Mouse (Mus musculus) kidney, adult 11 months (tissue): ENCODE data around the gene Sorl1.

Experiments
- DNase-seq: peaks from one replicate; pipeline ENCODE4 v3.0.0; 2022

Sorl1 gene

DNA sequence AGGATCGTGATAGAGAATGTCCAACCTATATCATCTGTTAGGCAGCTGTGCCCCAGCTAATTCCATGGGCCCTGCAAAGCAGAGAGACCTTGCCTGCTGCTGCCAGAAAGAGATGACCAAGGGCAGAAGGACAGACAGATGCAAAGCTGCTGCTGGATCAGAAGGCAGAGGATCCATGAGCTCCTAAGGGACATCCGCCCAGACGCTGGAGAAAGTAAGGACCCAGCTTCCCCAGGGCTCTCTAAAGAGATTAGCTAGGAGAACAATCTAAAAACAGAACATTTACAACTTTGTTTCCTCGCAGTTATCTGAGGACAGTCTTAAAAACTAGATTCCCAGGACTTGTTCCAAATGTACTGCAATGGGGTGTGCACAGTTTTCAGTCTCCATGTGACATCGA, 131.3 kb downstream of the Sorl1 start:
- DNase-seq, result no peak

GRCm38 (mm10) chr9:41985636-41986035, 138.5 kb downstream of the Sorl1 start:
- DNase-seq, result no peak

DNA sequence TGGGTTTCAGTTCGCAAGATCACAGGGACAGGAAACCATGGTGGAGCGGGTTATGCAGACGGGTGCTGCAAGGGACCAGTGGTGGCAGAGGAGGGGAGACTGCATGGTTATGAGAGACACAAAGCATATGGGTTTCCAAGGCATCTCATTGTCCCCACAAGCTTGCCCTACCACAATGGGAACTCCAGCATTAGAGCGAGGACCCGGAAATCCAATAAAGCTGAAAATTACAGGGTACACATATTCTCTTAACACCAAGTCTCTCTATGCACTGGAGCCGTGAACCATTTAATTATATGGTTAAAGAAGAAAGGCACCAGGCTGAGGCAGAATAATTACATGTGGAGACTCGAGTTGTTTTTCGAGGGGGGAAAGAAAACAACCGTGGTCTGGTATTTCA, 139.0 kb downstream of the Sorl1 start:
- no peak for DNase-seq

GRCm38 (mm10) chr9:41984306-41984705, 139.8 kb downstream of the Sorl1 start:
- DNase-seq, result no peak

DNA sequence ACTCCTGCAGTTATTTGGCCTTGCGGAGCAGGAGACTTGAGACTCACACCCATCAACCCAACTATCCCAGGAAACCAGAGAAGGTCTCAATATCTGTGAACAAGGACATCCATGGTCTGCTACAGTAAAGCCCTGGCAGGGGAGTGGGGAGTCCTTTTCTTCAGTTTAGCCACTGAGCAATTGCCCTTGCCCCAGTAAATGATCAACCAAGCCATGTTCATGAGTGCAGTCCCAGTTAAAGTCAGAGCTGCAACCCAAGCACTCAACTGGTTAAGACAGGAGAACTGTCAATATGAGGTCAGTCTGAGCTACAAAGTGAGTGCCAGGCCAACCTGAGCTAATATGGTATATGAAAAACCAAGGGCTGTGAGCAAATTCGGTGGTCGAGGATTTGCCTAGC, 140.8 kb downstream of the Sorl1 start:
- DNase-seq, result peak; percentile 63

DNA sequence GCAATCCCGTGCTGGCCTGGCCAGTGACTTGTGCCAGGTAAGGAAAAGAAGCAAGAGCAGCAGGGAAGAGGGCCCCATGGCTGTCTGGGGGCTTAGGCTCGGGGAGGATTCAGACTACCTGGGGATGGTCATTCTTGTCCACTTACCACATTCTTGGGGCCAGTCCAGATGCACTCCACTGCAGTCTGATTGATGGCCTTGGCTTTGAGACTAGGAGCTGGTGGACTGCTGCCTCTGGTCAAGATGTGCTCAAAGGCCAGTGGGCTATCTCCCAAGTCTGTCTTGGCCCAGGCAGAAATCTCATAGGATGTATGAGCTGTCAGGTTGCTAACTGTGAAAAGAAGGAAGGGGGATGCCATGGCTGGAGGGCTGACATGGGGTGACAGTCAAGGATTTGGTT, 141.3 kb downstream of the Sorl1 start:
- DNase-seq, result peak; percentile 49

DNA sequence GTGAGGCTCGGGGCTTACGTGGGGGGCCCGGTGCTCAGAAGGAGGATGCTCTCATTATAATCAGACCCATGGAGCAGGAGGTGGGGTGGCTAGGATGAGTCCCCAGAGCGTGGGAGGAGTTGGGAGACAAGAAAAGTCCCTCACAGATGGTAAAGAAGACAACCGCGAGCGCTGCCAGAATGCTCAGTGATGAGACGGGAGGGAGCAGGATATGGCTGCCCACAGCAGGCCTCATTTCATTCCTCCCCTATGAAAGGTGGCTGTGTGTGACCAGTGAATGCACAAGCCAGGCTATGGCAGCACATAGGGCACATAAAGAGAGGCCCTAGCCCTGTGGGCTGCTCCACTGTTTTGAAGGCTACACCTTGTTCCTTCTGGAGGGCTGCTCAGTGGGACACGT, 142.1 kb downstream of the Sorl1 start:
- DNase-seq, result no peak

DNA sequence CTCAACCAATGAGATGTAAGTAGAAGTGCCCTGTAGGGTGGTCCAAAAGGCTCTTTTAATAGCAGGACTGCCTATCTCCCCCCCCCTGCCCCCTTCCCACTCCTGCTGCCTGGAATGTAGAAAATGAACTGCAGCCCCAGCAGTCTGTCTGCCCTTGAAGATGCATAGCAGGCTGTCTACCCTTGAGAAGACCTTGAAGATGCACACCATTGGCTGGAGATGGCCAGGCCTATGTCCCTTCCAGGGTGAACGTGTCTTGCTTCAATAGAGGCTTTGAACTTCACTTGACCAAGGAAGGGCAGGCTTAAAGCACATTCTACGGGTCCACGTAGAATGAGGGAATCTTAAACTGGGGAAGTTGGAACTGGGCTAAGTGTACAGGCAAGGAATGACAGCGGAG, 142.8 kb downstream of the Sorl1 start:
- DNase-seq, result no peak

DNA sequence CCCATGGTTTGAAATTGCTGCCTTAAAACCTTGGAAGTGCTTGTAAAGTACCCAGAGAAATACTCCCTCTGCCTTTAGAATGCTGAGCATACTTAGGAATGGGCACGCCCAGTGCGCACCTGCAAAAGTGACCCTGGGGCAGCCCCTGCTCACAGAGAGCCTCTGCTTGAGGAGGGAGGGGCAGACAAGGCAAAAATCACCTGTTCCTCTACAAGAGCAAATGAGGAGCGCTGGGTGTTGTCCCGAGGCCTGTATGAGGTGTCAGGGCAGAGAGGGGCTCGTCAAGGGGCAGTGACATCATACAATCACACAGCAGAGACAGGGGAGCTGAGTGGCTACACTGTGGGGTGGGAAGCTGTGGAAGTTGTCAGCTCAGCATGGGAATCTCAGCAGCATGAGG, 143.3 kb downstream of the Sorl1 start:
- DNase-seq, result no peak

DNA sequence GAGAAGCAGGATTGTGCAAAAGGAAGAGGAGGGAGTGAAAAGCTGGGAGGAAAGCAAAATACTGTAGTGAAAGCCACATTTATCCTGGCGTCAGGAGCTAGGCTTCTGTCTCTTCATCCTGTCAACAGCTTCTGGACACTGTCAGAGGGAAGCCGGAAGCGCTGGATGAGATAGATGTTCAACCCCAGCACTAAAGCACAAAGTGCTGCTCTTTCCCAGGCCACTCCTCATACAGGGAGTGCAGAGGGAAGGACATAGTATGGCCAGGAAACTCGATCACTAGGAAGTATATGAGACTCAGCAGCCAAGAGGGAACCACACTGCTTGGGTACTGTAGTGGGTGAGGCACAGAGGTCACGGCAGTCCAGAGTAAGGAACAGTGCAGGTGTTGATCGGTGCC, 145.7 kb downstream of the Sorl1 start:
- DNase-seq, result no peak

GRCm38 (mm10) chr9:41975968-41976367, 148.1 kb downstream of the Sorl1 start:
- DNase-seq, result no peak

GRCm38 (mm10) chr9:41974661-41975060, 149.4 kb downstream of the Sorl1 start:
- DNase-seq, result no peak

DNA sequence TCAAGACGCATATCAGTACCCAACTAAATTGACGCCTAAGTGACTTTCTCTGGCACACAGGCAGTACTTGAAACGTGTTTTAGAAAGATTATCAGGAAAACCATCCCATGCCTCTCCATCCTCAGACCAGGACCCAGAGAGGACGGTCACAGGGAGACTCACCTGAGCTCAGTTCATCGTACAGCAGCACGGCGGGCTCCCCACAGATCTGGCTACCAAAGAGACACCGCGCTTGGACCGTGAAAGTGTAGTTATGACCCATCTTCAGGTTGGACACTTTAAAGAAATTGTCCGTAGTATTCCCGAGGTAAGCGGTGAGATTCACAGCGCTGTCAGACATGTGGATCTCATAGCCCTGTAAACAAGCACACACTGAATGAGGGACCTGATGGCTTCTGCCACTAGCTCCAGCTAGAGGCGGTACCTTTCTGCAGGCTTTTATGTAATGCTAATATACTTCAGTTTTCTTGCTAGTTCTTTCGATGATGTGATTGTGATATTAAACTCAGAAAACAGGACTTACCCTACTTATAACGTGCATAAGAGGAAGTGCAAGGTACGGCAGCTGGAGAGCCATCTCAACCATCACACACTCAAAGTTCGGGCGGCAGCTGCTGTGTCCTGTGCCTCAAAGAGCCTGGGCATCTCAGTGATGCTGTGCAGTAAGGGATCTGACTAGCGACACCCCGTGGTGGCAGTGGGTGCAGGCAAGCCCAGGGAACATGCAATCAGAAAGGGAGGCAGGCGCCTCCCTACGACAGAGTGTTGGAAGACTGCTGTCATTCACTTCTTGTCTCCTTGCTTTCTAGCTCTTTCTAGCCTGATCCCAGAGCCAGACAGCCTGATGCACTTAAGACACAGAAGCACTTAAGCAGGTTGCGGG, 150.1 kb downstream of the Sorl1 start:
- no peak for DNase-seq

- DNase-seq, result no peak
Measured at GRCm38 (mm10) chr9:41969961-41970360, 154.1 kb downstream of the Sorl1 start.

GRCm38 (mm10) chr9:41968673-41969460, 155.2 kb downstream of the Sorl1 start:
- DNase-seq, result no peak

- DNase-seq, result no peak
Measured at GRCm38 (mm10) chr9:41961274-41961673, 162.8 kb downstream of the Sorl1 start.

- DNase-seq, result no peak
Measured at GRCm38 (mm10) chr9:41958282-41958681, 165.8 kb downstream of the Sorl1 start.

DNA sequence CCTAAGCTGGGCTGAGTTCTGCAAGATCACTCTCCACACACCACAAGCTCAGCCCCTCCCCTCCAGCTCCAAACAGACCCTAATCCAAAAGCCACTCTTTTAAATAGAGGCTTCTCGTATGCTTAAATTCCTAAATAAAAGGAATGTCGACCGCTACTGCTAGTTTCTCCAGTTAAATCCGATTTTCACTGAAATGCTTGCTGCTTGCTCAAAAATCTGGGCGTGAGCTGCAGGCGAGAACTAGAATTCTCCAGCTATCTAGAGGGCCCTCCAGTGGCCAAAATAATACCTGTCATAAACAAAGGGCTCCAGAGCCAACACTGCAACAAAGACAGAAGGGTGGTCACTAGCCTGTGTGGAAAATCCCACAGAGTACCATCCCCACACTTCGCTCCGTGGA, 170.6 kb downstream of the Sorl1 start:
- DNase-seq, result no peak

DNA sequence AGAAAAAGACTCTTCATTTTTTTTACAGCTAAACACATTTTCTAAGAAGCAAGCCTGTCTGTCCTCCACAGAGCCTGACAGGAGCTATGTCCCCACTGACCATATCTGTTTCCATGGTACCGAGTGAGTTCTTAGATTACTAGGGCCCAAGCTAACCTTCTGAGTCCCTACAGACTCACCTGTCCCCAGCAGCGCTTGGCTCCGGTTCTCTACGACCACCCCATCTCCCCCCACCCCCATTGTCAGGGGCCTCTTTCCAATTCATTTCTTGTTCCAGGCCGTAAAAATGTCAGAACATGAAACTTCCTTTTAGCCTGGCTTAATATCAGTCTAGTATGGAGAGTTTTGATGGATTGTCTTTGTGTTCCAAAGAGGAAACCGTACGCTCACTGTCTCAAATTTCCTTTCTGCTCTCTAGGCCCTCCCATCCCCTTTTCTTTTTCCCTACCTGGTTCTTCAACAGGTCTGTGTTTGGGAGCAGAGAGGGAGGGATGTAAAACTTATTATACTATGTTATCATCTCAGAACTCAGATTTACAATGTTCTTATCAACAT, 171.4 kb downstream of the Sorl1 start:
- DNase-seq, result no peak

GRCm38 (mm10) chr9:41951472-41952129, 172.5 kb downstream of the Sorl1 start:
- DNase-seq, result no peak

DNA sequence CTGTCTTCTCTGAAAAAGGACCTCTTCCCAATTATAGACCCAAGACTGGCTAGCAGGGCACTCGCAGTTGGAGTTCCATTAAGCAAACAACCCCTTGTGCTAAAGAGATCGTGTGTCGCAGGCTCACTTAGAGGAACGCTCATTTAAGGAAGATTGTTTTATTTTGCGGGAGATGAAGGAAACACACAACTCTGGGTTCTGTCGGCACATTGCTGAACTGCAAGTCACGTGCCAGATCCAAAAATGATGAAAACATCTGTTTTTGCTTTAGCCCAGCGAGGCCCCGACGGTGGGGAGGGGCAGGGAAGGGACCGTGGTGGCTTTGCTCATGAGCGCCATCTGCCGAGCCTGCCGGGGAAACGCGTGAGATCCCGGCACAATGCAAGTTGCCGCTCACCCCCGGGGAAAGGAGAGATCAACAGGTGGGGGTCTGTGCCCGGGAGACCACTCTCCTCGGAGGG, 173.1 kb downstream of the Sorl1 start:
- DNase-seq, result peak; percentile 74

GRCm38 (mm10) chr9:41950109-41950990, 173.7 kb downstream of the Sorl1 start:
- DNase-seq, result peak; percentile 82
